Mouse (Mus musculus) cerebellum, adult 2 months (tissue): Measurements from ENCODE around the gene Trappc10. TPM values are rescaled to one million over a fixed set of nuclear protein-coding genes. Genes with fewer than 3 reads are reported as not detected.

Experiments
- DNase-seq, 2 experiments: peaks; one replicate each; pipeline ENCODE4 v3.0.0; 2021
- H3K27ac ChIP-seq: fragments of 200-500 bp; 2 replicates; pipeline ENCODE4 v1.5.1; 2012; ENCODE audit warnings: low read length, control low read depth, inconsistent platforms; ENCODE audit not compliant: insufficient read depth
- H3K27me3 ChIP-seq: fragments of 200-500 bp; 2 replicates; pipeline ENCODE4 v1.6.1; 2012; ENCODE audit warnings: inconsistent platforms, mild to moderate bottlenecking, low read length, moderate library complexity; ENCODE audit not compliant: control insufficient read depth, insufficient read depth
- H3K4me1 ChIP-seq: fragments of 200-500 bp; 2 replicates; pipeline ENCODE4 v1.6.1; 2011; ENCODE audit warnings: low read length; ENCODE audit not compliant: control insufficient read depth, insufficient read depth
- H3K4me3 ChIP-seq: fragments of 200-500 bp; replicated peaks from 2 replicates; pipeline ENCODE3; 2011; ENCODE audit warnings: mild to moderate bottlenecking, low read depth, low read length, control low read depth; ENCODE audit not compliant: insufficient read depth
- CTCF ChIP-seq: fragments of 200-500 bp; IDR thresholded peaks from 2 replicates; pipeline ENCODE4 v1.5.1; 2011; ENCODE audit warnings: low read depth, mild to moderate bottlenecking, control low read depth, low read length, moderate library complexity, borderline replicate concordance; ENCODE audit not compliant: insufficient read depth
- POLR2A ChIP-seq: fragments of 200-500 bp; IDR thresholded peaks from 2 replicates; pipeline ENCODE4 v1.6.1; 2011; ENCODE audit warnings: low read length, control low read depth, borderline replicate concordance; ENCODE audit not compliant: insufficient read depth
- WGBS: fragments of 180-500 bp; shearing (Covaris S2); methylation state at CpG from one replicate; pipeline ENCODE4 v1.1.7; 2018; 5-methylcytosine and 5-hydroxymethylcytosine counted together
- polyA plus RNA-seq: library from polyadenylated mRNA; depleted of rRNA; stranded (reverse); fragments of >200 nt; gene quantifications from 2 replicates; pipeline ENCODE4 v1.2.3, GENCODE M21; 2012

The Trappc10 gene
- polyA plus RNA-seq, 1 experiment, result 74.3 TPM

DNA sequence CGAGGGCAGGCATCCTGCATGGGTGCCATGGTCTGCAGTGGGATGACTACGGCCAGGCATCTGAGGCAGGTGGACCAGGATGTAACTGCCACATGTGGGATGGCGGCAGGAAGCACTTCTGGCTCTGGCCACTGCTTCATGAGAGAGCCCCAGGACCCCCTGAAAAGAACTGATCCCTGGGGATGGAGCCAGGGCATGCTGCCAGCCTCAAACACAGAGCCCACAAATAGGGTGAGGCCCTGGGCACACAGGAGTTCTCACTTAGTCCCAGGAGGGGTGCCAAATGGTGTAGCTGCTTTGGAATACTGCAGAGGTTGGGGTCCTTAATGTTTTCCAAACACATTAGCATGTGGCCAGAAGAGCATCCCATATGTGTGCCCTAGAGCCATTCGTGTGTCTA lies 41.5 kb upstream of the Trappc10 start:
- H3K27ac ChIP-seq, result no peak overlapping the region
- TF ChIP-seq CTCF (no peak), POLR2A (no peak)
- 65% methylated on average over 4 of the region's 4 CpGs for WGBS
- no peak overlapping the region for H3K4me3 ChIP-seq
- DNase-seq, result no peak
- peaks cover 21% of the 10 kb centered on the region for H3K4me1 ChIP-seq
- no peaks in the 10 kb centered on the region for H3K27me3 ChIP-seq

DNA sequence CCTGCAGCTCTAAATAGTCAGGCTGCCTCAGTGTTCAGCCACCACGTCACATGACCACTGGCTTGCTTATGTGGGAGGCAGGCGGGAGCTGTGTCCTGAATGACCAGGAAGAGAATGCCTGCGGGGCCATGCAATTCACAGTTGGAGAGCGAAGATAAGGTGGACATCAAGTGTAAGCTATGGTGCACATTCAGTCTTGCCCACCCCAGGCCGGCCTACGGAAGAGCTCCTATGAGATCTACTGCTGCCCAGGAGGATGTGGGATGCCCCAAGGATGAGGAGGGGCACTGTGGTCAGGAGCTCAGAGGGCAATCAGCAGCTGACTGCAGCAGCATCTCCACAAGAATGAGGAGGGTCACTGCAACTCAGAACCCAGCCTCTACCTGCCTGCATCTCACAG lies 41.0 kb upstream of the Trappc10 start:
- no peak for DNase-seq
- peaks cover 18% of the 10 kb centered on the region for H3K4me1 ChIP-seq
- no peak overlapping the region for H3K4me3 ChIP-seq
- no peak overlapping the region for H3K27ac ChIP-seq
- no peak for TF ChIP-seq POLR2A
- no peak for TF ChIP-seq CTCF
- WGBS, result 93% methylated on average over 6 of the region's 6 CpGs
- no peaks in the 10 kb centered on the region for H3K27me3 ChIP-seq

DNA sequence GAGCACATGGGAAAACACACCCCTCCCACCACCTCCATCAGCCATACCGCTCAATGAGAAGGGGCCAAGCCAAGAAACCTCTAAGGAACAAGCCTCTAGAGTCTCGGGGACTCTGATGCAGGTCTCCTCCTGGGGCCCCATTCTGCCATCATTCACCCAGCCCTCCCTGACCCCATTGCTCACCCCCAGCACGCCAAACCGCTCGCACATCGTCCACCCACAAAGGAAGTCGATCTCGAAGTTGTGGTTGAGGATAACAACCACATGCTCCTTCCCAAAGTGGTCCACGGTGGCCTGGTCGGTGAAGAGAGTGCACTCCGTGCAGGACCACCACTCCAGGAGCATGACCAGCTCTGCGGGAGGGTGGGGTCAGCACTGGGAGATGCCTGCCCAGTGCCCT lies 40.4 kb upstream of the Trappc10 start:
- Histone ChIP-seq H3K27ac (no peak overlapping the region), H3K27me3 (no peaks in the 10 kb centered on the region), H3K4me1 (peaks cover 18% of the 10 kb centered on the region), H3K4me3 (no peak overlapping the region)
- WGBS, result 94% methylated on average over 12 of the region's 12 CpGs
- no peak for TF ChIP-seq POLR2A
- DNase-seq, result no peak

DNA sequence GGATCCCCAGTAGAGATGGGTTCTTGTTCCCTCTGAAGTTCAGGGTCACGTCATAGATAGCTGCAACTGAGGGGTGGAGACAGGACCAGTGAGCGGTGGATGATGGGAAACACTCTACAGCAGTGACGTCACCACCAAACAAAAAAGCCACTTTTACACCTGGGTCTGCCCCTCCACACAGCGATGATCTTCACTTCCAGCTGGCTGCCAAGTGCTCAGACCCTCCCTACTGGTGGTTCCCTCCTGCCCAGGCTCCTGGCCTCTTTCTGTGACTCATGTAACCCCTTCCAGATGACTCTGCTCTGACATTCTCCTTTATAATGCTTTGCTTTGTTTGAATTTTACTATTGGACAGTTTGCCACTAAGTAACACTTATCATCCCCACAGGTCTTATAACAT lies 38.0 kb upstream of the Trappc10 start:
- Histone ChIP-seq H3K27ac (no peak overlapping the region), H3K4me3 (no peak overlapping the region), H3K27me3 (no peaks in the 10 kb centered on the region), H3K4me1 (peaks cover 11% of the 10 kb centered on the region; the same call in 1 of the 2 replicates)
- 91% methylated on average over 4 of the region's 4 CpGs for WGBS
- DNase-seq, result no peak
- no peak for TF ChIP-seq CTCF
- no peak for TF ChIP-seq POLR2A

DNA sequence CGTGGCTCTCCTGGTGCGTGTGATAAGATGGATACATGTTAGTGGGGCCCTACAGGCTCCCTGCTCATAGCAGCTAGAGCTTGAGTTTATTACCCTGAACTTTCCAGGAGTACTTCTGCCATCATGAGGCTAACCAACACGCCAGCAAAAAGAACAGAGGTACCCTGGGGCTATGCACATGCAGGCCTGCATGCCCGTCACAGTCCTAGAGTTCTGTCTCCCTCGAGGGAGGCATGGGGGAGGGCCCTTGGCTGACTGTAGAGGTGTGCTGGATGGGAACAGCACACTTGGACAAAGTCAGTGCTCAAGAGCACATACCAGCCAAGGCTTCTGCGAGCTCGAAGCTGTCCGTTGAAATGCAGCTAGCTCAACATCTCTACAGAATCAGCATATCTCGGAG lies 36.0 kb upstream of the Trappc10 start:
- DNase-seq, result no peak
- WGBS, result 68% methylated on average over 9 of the region's 9 CpGs
- no peaks in the 10 kb centered on the region for H3K27me3 ChIP-seq
- peaks cover 11% of the 10 kb centered on the region; the same call in 1 of the 2 replicates for H3K4me1 ChIP-seq
- H3K4me3 ChIP-seq, result no peak overlapping the region
- no peak overlapping the region for H3K27ac ChIP-seq
- TF ChIP-seq POLR2A (no peak), CTCF (no peak)

DNA sequence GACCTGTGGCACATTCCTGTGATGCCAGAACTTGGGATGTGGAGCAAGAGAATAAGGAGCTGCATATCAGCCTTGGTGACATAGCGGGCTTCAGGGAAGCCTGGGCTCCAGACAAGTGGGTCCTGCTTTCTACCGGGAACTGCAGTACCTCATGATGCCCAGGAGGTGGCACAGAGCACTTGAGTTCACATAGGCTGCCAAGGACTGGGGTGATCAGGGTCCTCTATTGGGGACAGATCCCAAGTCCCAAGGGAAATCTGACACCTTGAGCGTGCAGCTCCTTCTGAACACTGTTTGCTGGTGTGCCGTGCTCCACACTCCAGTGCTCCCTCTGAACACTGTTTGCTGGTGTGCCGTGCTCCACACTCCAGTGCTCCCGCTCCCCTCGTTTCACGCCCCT lies 34.8 kb upstream of the Trappc10 start:
- H3K27me3 ChIP-seq, result no peaks in the 10 kb centered on the region
- 49% methylated on average over 8 of the region's 8 CpGs for WGBS
- DNase-seq, result peak; percentile 64 to 65
- no peak for TF ChIP-seq POLR2A
- peak; percentile 93 for TF ChIP-seq CTCF
- H3K4me3 ChIP-seq, result no peak overlapping the region
- H3K27ac ChIP-seq, result no peak overlapping the region
- peaks cover 11% of the 10 kb centered on the region; the same call in 1 of the 2 replicates for H3K4me1 ChIP-seq

DNA sequence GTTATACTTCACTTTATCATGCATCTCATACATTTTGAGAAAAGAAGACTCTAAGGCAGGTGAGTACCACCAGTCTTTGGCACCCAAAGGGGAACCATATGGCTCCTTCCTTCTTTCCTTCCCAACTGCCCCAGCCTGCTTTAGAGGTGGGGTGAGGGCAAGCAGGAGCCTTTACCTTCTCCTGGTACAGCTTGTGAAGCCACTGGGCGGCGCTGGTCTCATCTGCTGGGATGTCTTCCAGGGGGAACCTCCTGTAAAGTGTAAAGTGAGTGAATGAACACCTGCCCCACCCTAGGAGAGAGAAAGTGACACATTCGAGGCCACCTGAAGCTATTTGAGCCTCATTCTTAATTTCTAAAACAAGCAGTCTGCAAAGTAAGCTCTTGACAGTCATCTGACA lies 33.4 kb upstream of the Trappc10 start:
- H3K4me3 ChIP-seq, result no peak overlapping the region
- peak; percentile 43 to 48 for DNase-seq
- 53% methylated on average over 3 of the region's 3 CpGs for WGBS
- no peaks in the 10 kb centered on the region for H3K27me3 ChIP-seq
- TF ChIP-seq POLR2A, result no peak
- peak; percentile 49; the same call in 1 of the 2 replicates for TF ChIP-seq CTCF
- no peak overlapping the region for H3K27ac ChIP-seq
- peaks cover 11% of the 10 kb centered on the region; the same call in 1 of the 2 replicates for H3K4me1 ChIP-seq

DNA sequence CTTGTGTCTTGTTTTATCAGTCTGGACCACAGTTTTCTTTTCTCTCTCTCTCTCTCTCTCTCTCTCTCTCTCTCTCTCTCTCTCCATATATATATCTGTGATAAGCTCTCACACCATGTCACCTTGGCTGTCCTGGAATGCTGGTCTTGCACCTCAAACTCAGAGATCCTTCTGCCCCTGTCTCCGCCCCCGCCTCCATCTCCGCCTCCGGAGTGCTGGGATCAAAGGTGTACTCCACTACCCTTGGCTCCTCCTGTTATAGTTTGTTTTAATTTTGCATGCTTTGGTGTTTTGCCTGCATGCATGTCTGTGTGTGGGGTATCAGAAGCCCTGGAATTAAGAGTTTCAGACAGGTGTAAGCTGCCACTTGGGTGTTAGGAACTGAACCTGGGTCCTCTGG lies 31.8 kb upstream of the Trappc10 start:
- DNase-seq, result no peak
- H3K4me1 ChIP-seq, result peaks cover 11% of the 10 kb centered on the region; the same call in 1 of the 2 replicates
- 97% methylated on average over 4 of the region's 4 CpGs for WGBS

More for the DNA sequence above, 31.8 kb upstream of the Trappc10 start:
- Histone ChIP-seq H3K27me3 (no peaks in the 10 kb centered on the region), H3K4me3 (no peak overlapping the region), H3K27ac (no peak overlapping the region)
- no peak for TF ChIP-seq POLR2A
- no peak for TF ChIP-seq CTCF
